Mouse (Mus musculus): Measurements from ENCODE around the gene Tmem131l. TPM values are rescaled to one million over a fixed set of nuclear protein-coding genes. Genes with fewer than 3 reads are reported as not detected.

Tmem131l gene
- total RNA-seq, 1 experiment from 2014 or later = 44.3 TPM

GRCm38 (mm10) chr3:83985426-83985825 lies 54.5 kb downstream of the Tmem131l start:
- ATAC-seq (replicated peaks; ENCODE audit: low read depth, poor library complexity, severe bottlenecking) = no peak

GRCm38 (mm10) chr3:83984379-83984778 lies 55.6 kb downstream of the Tmem131l start:
- 0 out of 2 replicates have a peak, but pooled peaks have one; percentile 10 for ATAC-seq (replicated peaks; ENCODE audit: low read depth, poor library complexity, severe bottlenecking)

- ATAC-seq (replicated peaks; ENCODE audit: low read depth, poor library complexity, severe bottlenecking) = no peak
These were observed 57.2 kb downstream of the Tmem131l start for GRCm38 (mm10) chr3:83982821-83983220.

- ATAC-seq (replicated peaks; ENCODE audit: low read depth, poor library complexity, severe bottlenecking) = no peak
These were observed 59.6 kb downstream of the Tmem131l start for GRCm38 (mm10) chr3:83980231-83980872.

GRCm38 (mm10) chr3:83978497-83979410 lies 61.2 kb downstream of the Tmem131l start:
- ATAC-seq (replicated peaks; ENCODE audit: low read depth, poor library complexity, severe bottlenecking) = no peak

GRCm38 (mm10) chr3:83977817-83978216 lies 62.2 kb downstream of the Tmem131l start:
- no peak for ATAC-seq (replicated peaks; ENCODE audit: low read depth, poor library complexity, severe bottlenecking)

GRCm38 (mm10) chr3:83976161-83976560 lies 63.8 kb downstream of the Tmem131l start:
- ATAC-seq (replicated peaks; ENCODE audit: low read depth, poor library complexity, severe bottlenecking) = no peak

- ATAC-seq (replicated peaks; ENCODE audit: low read depth, poor library complexity, severe bottlenecking) = no peak
These were observed 66.6 kb downstream of the Tmem131l start for GRCm38 (mm10) chr3:83973339-83973738.

GRCm38 (mm10) chr3:83970629-83971028 lies 69.3 kb downstream of the Tmem131l start:
- ATAC-seq (replicated peaks; ENCODE audit: low read depth, poor library complexity, severe bottlenecking) = no peak

- 0 out of 2 replicates have a peak, but pooled peaks have one; percentile 29 for ATAC-seq (replicated peaks; ENCODE audit: low read depth, poor library complexity, severe bottlenecking)
These were observed 70.9 kb downstream of the Tmem131l start for GRCm38 (mm10) chr3:83969081-83969480.

GRCm38 (mm10) chr3:83967791-83968190 lies 72.2 kb downstream of the Tmem131l start:
- no peak for ATAC-seq (replicated peaks; ENCODE audit: low read depth, poor library complexity, severe bottlenecking)

GRCm38 (mm10) chr3:83965333-83965732 lies 74.6 kb downstream of the Tmem131l start:
- no peak for ATAC-seq (replicated peaks; ENCODE audit: low read depth, poor library complexity, severe bottlenecking)

- no peak for ATAC-seq (replicated peaks; ENCODE audit: low read depth, poor library complexity, severe bottlenecking)
These were observed 76.3 kb downstream of the Tmem131l start for GRCm38 (mm10) chr3:83963705-83964104.

GRCm38 (mm10) chr3:83962571-83962970 lies 77.4 kb downstream of the Tmem131l start:
- ATAC-seq (replicated peaks; ENCODE audit: low read depth, poor library complexity, severe bottlenecking) = no peak

- ATAC-seq (replicated peaks; ENCODE audit: low read depth, poor library complexity, severe bottlenecking) = no peak
These were observed 77.9 kb downstream of the Tmem131l start for GRCm38 (mm10) chr3:83962076-83962475.

GRCm38 (mm10) chr3:83958951-83959681 lies 80.9 kb downstream of the Tmem131l start:
- no peak for ATAC-seq (replicated peaks; ENCODE audit: low read depth, poor library complexity, severe bottlenecking)

- no peak for ATAC-seq (replicated peaks; ENCODE audit: low read depth, poor library complexity, severe bottlenecking)
These were observed 86.1 kb downstream of the Tmem131l start for GRCm38 (mm10) chr3:83953879-83954278.

GRCm38 (mm10) chr3:83948801-83949200 lies 91.2 kb downstream of the Tmem131l start:
- no peak for ATAC-seq (replicated peaks; ENCODE audit: low read depth, poor library complexity, severe bottlenecking)

- peak; percentile 89 for ATAC-seq (replicated peaks; ENCODE audit: low read depth, poor library complexity, severe bottlenecking)
These were observed 92.3 kb downstream of the Tmem131l start for GRCm38 (mm10) chr3:83947476-83948245.

GRCm38 (mm10) chr3:83946848-83947247 lies 93.1 kb downstream of the Tmem131l start:
- peak; percentile 39; the same call in 1 of the 2 replicates for ATAC-seq (replicated peaks; ENCODE audit: low read depth, poor library complexity, severe bottlenecking)
